Mouse (Mus musculus) layer of hippocampus, adult 9-11 months (tissue): ENCODE results near the gene Prkacb.

Experiments used
- DNase-seq: peaks from one replicate; pipeline ENCODE4 v3.0.0; 2022

Gene Prkacb

GRCm38 (mm10) chr3:146718251-146718650 lies 94.5 kb downstream of the Prkacb start:
- no peak for DNase-seq

- no peak for DNase-seq
Measured at GRCm38 (mm10) chr3:146712305-146712704, 100.5 kb downstream of the Prkacb start.

GRCm38 (mm10) chr3:146711559-146711958 lies 101.2 kb downstream of the Prkacb start:
- DNase-seq, result peak; percentile 21

GRCm38 (mm10) chr3:146711084-146711483 lies 101.7 kb downstream of the Prkacb start:
- no peak for DNase-seq

GRCm38 (mm10) chr3:146709086-146709485 lies 103.7 kb downstream of the Prkacb start:
- no peak for DNase-seq

GRCm38 (mm10) chr3:146708381-146708780 lies 104.4 kb downstream of the Prkacb start:
- DNase-seq, result no peak

- DNase-seq, result no peak
Measured at GRCm38 (mm10) chr3:146704099-146704498, 108.7 kb downstream of the Prkacb start.

GRCm38 (mm10) chr3:146700051-146700450 lies 112.7 kb downstream of the Prkacb start:
- no peak for DNase-seq

GRCm38 (mm10) chr3:146698982-146699381 lies 113.8 kb downstream of the Prkacb start:
- no peak for DNase-seq

- DNase-seq, result no peak
Measured at GRCm38 (mm10) chr3:146692547-146692946, 120.2 kb downstream of the Prkacb start.

- no peak for DNase-seq
Measured at GRCm38 (mm10) chr3:146687121-146687725, 125.6 kb downstream of the Prkacb start.

- DNase-seq, result no peak
Measured at GRCm38 (mm10) chr3:146686428-146686827, 126.4 kb downstream of the Prkacb start.

- peak; percentile 29 for DNase-seq
Measured at GRCm38 (mm10) chr3:146684811-146685675, 127.7 kb downstream of the Prkacb start, which contains the start of gene Samd13. Gene Samd13 (minus strand): TSS chr3:146685592.

GRCm38 (mm10) chr3:146683095-146683494 lies 129.7 kb downstream of the Prkacb start:
- no peak for DNase-seq

GRCm38 (mm10) chr3:146682140-146682651 lies 130.6 kb downstream of the Prkacb start:
- DNase-seq, result peak; percentile 52

- no peak for DNase-seq
Measured at GRCm38 (mm10) chr3:146681696-146682095, 131.1 kb downstream of the Prkacb start.

GRCm38 (mm10) chr3:146680625-146681024 lies 132.2 kb downstream of the Prkacb start:
- no peak for DNase-seq

- DNase-seq, result no peak
Measured at GRCm38 (mm10) chr3:146679646-146680045, 133.1 kb downstream of the Prkacb start.
